Mouse (Mus musculus) kidney, embryonic 16.5 days (tissue): ENCODE measurements around the gene Hira. TPM values are rescaled to one million over a fixed set of nuclear protein-coding genes. Genes with fewer than 3 reads are reported as not detected.
A peak's percentile ranks its signal among the peaks of the same experiment; 100 is the strongest.
"Not testable (repeated sequence)": the region's sequence is repeated elsewhere in the genome, so short reads cannot be mapped to it uniquely, and the experiment has no call there.

Experiments
- ATAC-seq: fragments of 200-750 bp; cut with Nextera tagmentation; 2 replicates; pipeline ENCODE4 v1.8.0; 2017; ENCODE audit warnings: moderate TSS enrichment; ENCODE audit not compliant: low FRiP score, low TSS enrichment
- H3K27ac ChIP-seq: fragments of 300-500 bp; sonication (generic); 2 replicates; pipeline ENCODE4 v1.5.1; 2014; ENCODE audit warnings: low read length
- H3K27me3 ChIP-seq: fragments of 300-500 bp; sonication (generic); 2 replicates; pipeline ENCODE4 v1.6.1; 2014; ENCODE audit warnings: low read length, control low read depth, mixed read lengths; ENCODE audit not compliant: insufficient read depth
- H3K36me3 ChIP-seq: fragments of 300-500 bp; sonication (generic); 2 replicates; pipeline ENCODE4 v1.6.1; 2014; ENCODE audit warnings: low read length, control low read depth, mixed read lengths; ENCODE audit not compliant: insufficient read depth
- H3K4me1 ChIP-seq: fragments of 300-500 bp; sonication (generic); 2 replicates; pipeline ENCODE4 v1.6.1; 2014; ENCODE audit warnings: low read length, control low read depth, mixed read lengths; ENCODE audit not compliant: insufficient read depth
- H3K4me2 ChIP-seq: fragments of 300-500 bp; sonication (generic); replicated peaks from 2 replicates; pipeline ENCODE4 v1.6.1; 2014; ENCODE audit warnings: low read depth, low read length
- H3K4me3 ChIP-seq: fragments of 300-500 bp; sonication (generic); 2 replicates; pipeline ENCODE4 v1.5.1; 2014; ENCODE audit warnings: mild to moderate bottlenecking, low read length
- H3K9ac ChIP-seq: fragments of 300-500 bp; sonication (generic); replicated peaks from 2 replicates; pipeline ENCODE4 v1.6.1; 2014; ENCODE audit warnings: low read length
- H3K9me3 ChIP-seq: fragments of 300-500 bp; sonication (generic); 2 replicates; pipeline ENCODE4 v1.6.1; 2016; ENCODE audit warnings: low read length, control low read depth
- WGBS: fragments of 180-500 bp; shearing (Covaris S2); extraction: QIAGEN DNeasy Blood & Tissue Kit; methylation state at CpG from one replicate; pipeline ENCODE4 v1.1.7; 2014; 5-methylcytosine and 5-hydroxymethylcytosine counted together
- polyA plus RNA-seq: library from polyadenylated mRNA; unstranded; fragments of >200 nt; fragmentation: Nextera tagmentation; extraction: Ambion mirVana; gene quantifications from 2 replicates; pipeline ENCODE4 v1.2.1, GENCODE M21; 2015

Hira gene
- polyA plus RNA-seq: 9.1 and 9.9 TPM in 2 replicates

GRCm38 (mm10) chr16:18876442-18877308 is at the start of gene Hira, which contains the start of gene Mrpl40:
TSS of gene Hira (plus strand) at chr16:18877037.
TSS of gene Mrpl40 (minus strand) at chr16:18876862.
- WGBS: under 1% methylated on average over 77 of the region's 93 CpGs
- Histone ChIP-seq H3K27me3 (no peaks in the 10 kb centered on the region), H3K36me3 (peaks cover 26% of the 10 kb centered on the region), H3K4me2 (peak within 1 kb of the TSS; percentile 83), H3K27ac (peak within 1 kb of the TSS; percentile 97), H3K9ac (peak within 1 kb of the TSS; percentile 87), H3K4me3 (peak within 1 kb of the TSS; percentile 91), H3K4me1 (peaks cover 14% of the 10 kb centered on the region; the same call in 1 of the 2 replicates), H3K9me3 (no peaks in the 10 kb centered on the region)
- peak; percentile 95 for ATAC-seq

- Histone ChIP-seq H3K27me3 (no peaks in the 10 kb centered on the region), H3K4me1 (no peaks in the 10 kb centered on the region), H3K36me3 (peaks cover 73% of the 10 kb centered on the region), H3K9ac (no peak overlapping the region), H3K9me3 (no peaks in the 10 kb centered on the region), H3K4me2 (no peak overlapping the region), H3K27ac (no peak overlapping the region), H3K4me3 (no peak overlapping the region)
- WGBS: 94% methylated on average over 3 of the region's 3 CpGs
- ATAC-seq: peak; percentile 67; the same call in 1 of the 2 replicates
Observed at GRCm38 (mm10) chr16:18828630-18829029, 48.2 kb upstream of the Hira start.

- Histone ChIP-seq H3K27ac (no peak overlapping the region), H3K4me3 (no peak overlapping the region), H3K9me3 (no peaks in the 10 kb centered on the region), H3K9ac (no peak overlapping the region), H3K4me1 (no peaks in the 10 kb centered on the region), H3K27me3 (no peaks in the 10 kb centered on the region), H3K36me3 (peaks cover 76% of the 10 kb centered on the region), H3K4me2 (no peak overlapping the region)
- no peak for ATAC-seq
- WGBS: 82% methylated on average over 6 of the region's 6 CpGs
Observed at GRCm38 (mm10) chr16:18829102-18829501, 47.7 kb upstream of the Hira start.

GRCm38 (mm10) chr16:18833486-18833885 is 43.4 kb upstream of the Hira start:
- Histone ChIP-seq H3K9me3 (no peaks in the 10 kb centered on the region), H3K27ac (no peak overlapping the region), H3K9ac (no peak overlapping the region), H3K4me1 (0 out of 2 replicates have a peak, but pooled peaks cover 4% of the 10 kb centered on the region), H3K4me2 (no peak overlapping the region), H3K27me3 (no peaks in the 10 kb centered on the region), H3K4me3 (no peak overlapping the region), H3K36me3 (peaks cover 46% of the 10 kb centered on the region)
- 74% methylated on average over 2 of the region's 2 CpGs for WGBS
- ATAC-seq: no peak

GRCm38 (mm10) chr16:18836073-18836467 is 40.8 kb upstream of the Hira start:
- H3K9me3 ChIP-seq: no peaks in the 10 kb centered on the region
- no peaks in the 10 kb centered on the region for H3K27me3 ChIP-seq
- H3K27ac ChIP-seq: no peak overlapping the region
- H3K36me3 ChIP-seq: peaks cover 40% of the 10 kb centered on the region
- peak; percentile 50; the same call in 1 of the 2 replicates for ATAC-seq
- H3K4me3 ChIP-seq: peak overlapping the region; percentile 84
- peak overlapping the region; percentile 74 for H3K4me2 ChIP-seq
- WGBS: 23% methylated on average over 3 of the region's 3 CpGs
- no peak overlapping the region for H3K9ac ChIP-seq
- 0 out of 2 replicates have a peak, but pooled peaks cover 4% of the 10 kb centered on the region for H3K4me1 ChIP-seq

DNA sequence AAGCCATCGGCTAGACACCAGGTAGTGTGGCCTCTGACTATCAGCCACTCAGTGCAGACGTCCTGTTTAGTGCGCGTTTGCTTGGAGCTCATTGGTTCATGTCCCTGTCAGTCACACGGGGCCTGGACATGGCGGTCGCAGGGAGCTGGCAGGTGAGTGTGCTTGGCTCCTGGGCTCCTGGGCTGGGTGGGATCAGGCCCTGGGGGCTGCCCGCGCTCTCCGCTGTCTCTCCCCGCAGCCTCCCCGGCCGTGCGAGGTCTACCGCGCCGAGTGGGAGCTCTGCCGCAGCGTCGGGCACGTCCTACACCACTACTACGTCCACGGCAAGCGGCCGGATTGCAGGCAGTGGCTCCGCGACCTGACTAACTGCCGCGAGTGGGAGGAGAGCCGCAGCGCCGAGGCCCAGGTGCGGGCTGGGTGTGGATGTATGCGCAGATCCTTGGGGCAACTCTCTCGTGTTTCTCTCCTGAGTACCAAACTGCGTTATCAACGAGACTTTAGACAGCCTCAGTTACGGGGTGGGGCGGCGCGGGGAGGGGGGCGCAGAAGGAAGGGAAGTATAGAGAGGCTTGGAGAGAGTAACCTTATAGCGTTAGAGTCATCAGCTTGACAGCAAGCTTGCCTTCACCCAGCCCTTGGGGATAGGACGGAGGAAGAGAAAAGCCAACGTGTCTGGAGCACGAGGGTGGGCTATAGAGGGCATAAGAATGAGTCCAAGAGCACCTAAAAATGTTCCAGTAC is 40.2 kb upstream of the Hira start, which contains the start of the genes 2510002D24Rik and Gm28539:
2510002D24Rik (plus strand) TSS at position 111 of the 741 bp plus-strand sequence.
Gm28539 (plus strand) TSS at position 117 of the 741 bp plus-strand sequence.
- Histone ChIP-seq H3K27me3 (no peaks in the 10 kb centered on the region), H3K4me2 (peak within 1 kb of the TSS; percentile 74), H3K4me1 (0 out of 2 replicates have a peak, but pooled peaks cover 4% of the 10 kb centered on the region), H3K36me3 (peaks cover 38% of the 10 kb centered on the region), H3K27ac (peak within 1 kb of the TSS; percentile 59), H3K9me3 (no peaks in the 10 kb centered on the region), H3K9ac (peak within 1 kb of the TSS; percentile 87), H3K4me3 (peak within 1 kb of the TSS; percentile 84)
- peak; percentile 98 for ATAC-seq
- under 1% methylated on average over 46 of the region's 46 CpGs for WGBS

DNA sequence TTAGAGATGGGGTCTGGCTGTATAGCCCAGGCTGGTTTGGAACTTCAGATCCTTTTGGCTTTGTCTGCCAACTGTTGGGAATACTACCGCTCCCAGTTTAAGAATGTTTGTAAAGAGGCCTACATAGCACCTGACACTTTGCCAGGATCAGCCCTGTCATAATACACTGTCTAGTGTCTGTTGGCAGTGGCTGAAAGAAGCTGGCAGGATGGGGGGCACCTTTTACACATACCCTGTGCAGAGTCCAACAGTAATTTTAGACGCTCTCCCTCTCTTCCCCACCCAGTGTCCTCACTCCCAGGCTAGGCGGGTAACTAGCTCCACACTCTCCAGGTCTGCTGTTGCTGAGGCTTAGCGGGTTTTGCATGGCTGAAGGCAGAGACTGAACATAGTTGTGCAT is 38.5 kb upstream of the Hira start:
- no peak overlapping the region for H3K27ac ChIP-seq
- H3K27me3 ChIP-seq: no peaks in the 10 kb centered on the region
- no peak overlapping the region for H3K9ac ChIP-seq
- H3K4me2 ChIP-seq: no peak overlapping the region
- H3K36me3 ChIP-seq: peaks cover 26% of the 10 kb centered on the region
- no peak for ATAC-seq
- 0 out of 2 replicates have a peak, but pooled peaks cover 4% of the 10 kb centered on the region for H3K4me1 ChIP-seq
- H3K4me3 ChIP-seq: no peak overlapping the region
- no peaks in the 10 kb centered on the region for H3K9me3 ChIP-seq
- 93% methylated on average over 4 of the region's 4 CpGs for WGBS

GRCm38 (mm10) chr16:18846301-18846820 is 30.5 kb upstream of the Hira start:
- no peak for ATAC-seq
- Histone ChIP-seq H3K36me3 (no peaks in the 10 kb centered on the region), H3K27me3 (no peaks in the 10 kb centered on the region), H3K4me2 (no peak overlapping the region), H3K9ac (no peak overlapping the region), H3K4me3 (no peak overlapping the region), H3K9me3 (peaks cover 5% of the 10 kb centered on the region; the same call in 1 of the 2 replicates), H3K27ac (no peak overlapping the region), H3K4me1 (no peaks in the 10 kb centered on the region)
- WGBS: 84% methylated on average over 15 of the region's 15 CpGs

- H3K4me2 ChIP-seq, H3K4me3 ChIP-seq, ATAC-seq, H3K27ac ChIP-seq, H3K9ac ChIP-seq, H3K4me1 ChIP-seq, H3K27me3 ChIP-seq, H3K36me3 ChIP-seq, H3K9me3 ChIP-seq: not testable (repeated sequence)
- 89% methylated on average over 15 of the region's 17 CpGs for WGBS
Observed at GRCm38 (mm10) chr16:18849521-18850190, 27.2 kb upstream of the Hira start.
